Mouse (Mus musculus): ENCODE measurements around the gene Smap2. TPM values are rescaled to one million over a fixed set of nuclear protein-coding genes. Genes with fewer than 3 reads are reported as not detected.

Smap2 gene
- polyA plus RNA-seq, 1 experiment from 2014 or later = 23.2 TPM

GRCm38 (mm10) chr4:120953038-120953437 lies 64.0 kb downstream of the Smap2 start:
- no peaks in the 10 kb centered on the region for H3K27me3 ChIP-seq (replicated peaks; ENCODE audit: control insufficient read depth, insufficient read depth, low read length)
- H3K27ac ChIP-seq (ENCODE audit: low read depth, low read length) = no peak overlapping the region
- no peaks in the 10 kb centered on the region for H3K4me1 ChIP-seq (replicated peaks; ENCODE audit: control insufficient read depth, insufficient read depth, low read length)
- H3K4me3 ChIP-seq (ENCODE audit: low read depth, low read length) = no peak overlapping the region
- H3K36me3 ChIP-seq (ENCODE audit: control insufficient read depth, insufficient read depth) = no peaks in the 10 kb centered on the region
- H3K9ac ChIP-seq (ENCODE audit: low read depth, low read length) = no peak overlapping the region
- 73% methylated on average over 4 of the region's 4 CpGs for WGBS
- no peak for TF ChIP-seq CTCF (IDR thresholded peaks at IDR 0.05; ENCODE audit: low read depth)
- no peak overlapping the region for H3K4me2 ChIP-seq (replicated peaks; ENCODE audit: low read depth)
- ATAC-seq = no peak
- H3K9me3 ChIP-seq (ENCODE audit: control insufficient read depth) = no peaks in the 10 kb centered on the region

- Histone ChIP-seq H3K9ac (ENCODE audit: low read depth, low read length) (peak overlapping the region; percentile 70), H3K9me3 (ENCODE audit: control insufficient read depth) (no peaks in the 10 kb centered on the region), H3K27ac (ENCODE audit: low read depth, low read length) (peak overlapping the region; percentile 80), H3K4me1 (replicated peaks; ENCODE audit: control insufficient read depth, insufficient read depth, low read length) (no peaks in the 10 kb centered on the region), H3K4me3 (ENCODE audit: low read depth, low read length) (peak overlapping the region; percentile 71), H3K4me2 (replicated peaks; ENCODE audit: low read depth) (peak overlapping the region; percentile 87), H3K36me3 (ENCODE audit: control insufficient read depth, insufficient read depth) (peaks cover 4% of the 10 kb centered on the region), H3K27me3 (replicated peaks; ENCODE audit: control insufficient read depth, insufficient read depth, low read length) (no peaks in the 10 kb centered on the region)
- no peak for ATAC-seq
- 22% methylated on average over 6 of the region's 6 CpGs for WGBS
- no peak for TF ChIP-seq CTCF (IDR thresholded peaks at IDR 0.05; ENCODE audit: low read depth)
Observed at GRCm38 (mm10) chr4:120952163-120952562, 64.9 kb downstream of the Smap2 start.

GRCm38 (mm10) chr4:120951428-120951973 lies 65.5 kb downstream of the Smap2 start, which contains the start of gene Zfp69:
Gene Zfp69 (minus strand): TSS chr4:120951699.
- Histone ChIP-seq H3K27me3 (replicated peaks; ENCODE audit: control insufficient read depth, insufficient read depth, low read length) (no peaks in the 10 kb centered on the region), H3K4me3 (ENCODE audit: low read depth, low read length) (peak within 1 kb of the TSS; percentile 71), H3K9me3 (ENCODE audit: control insufficient read depth) (no peaks in the 10 kb centered on the region), H3K4me1 (replicated peaks; ENCODE audit: control insufficient read depth, insufficient read depth, low read length) (no peaks in the 10 kb centered on the region), H3K4me2 (replicated peaks; ENCODE audit: low read depth) (peak within 1 kb of the TSS; percentile 87), H3K27ac (ENCODE audit: low read depth, low read length) (peak within 1 kb of the TSS; percentile 80), H3K9ac (ENCODE audit: low read depth, low read length) (peak within 1 kb of the TSS; percentile 70), H3K36me3 (ENCODE audit: control insufficient read depth, insufficient read depth) (peaks cover 9% of the 10 kb centered on the region)
- no peak for TF ChIP-seq CTCF (IDR thresholded peaks at IDR 0.05; ENCODE audit: low read depth)
- peak; percentile 96 for ATAC-seq
- WGBS = under 1% methylated on average over 60 of the region's 60 CpGs

GRCm38 (mm10) chr4:120950763-120951427 lies 66.2 kb downstream of the Smap2 start:
- Histone ChIP-seq H3K4me3 (ENCODE audit: low read depth, low read length) (peak overlapping the region; percentile 71), H3K27ac (ENCODE audit: low read depth, low read length) (peak overlapping the region; percentile 80), H3K4me2 (replicated peaks; ENCODE audit: low read depth) (peak overlapping the region; percentile 87), H3K9me3 (ENCODE audit: control insufficient read depth) (no peaks in the 10 kb centered on the region), H3K36me3 (ENCODE audit: control insufficient read depth, insufficient read depth) (peaks cover 14% of the 10 kb centered on the region), H3K4me1 (replicated peaks; ENCODE audit: control insufficient read depth, insufficient read depth, low read length) (no peaks in the 10 kb centered on the region), H3K9ac (ENCODE audit: low read depth, low read length) (peak overlapping the region; percentile 70), H3K27me3 (replicated peaks; ENCODE audit: control insufficient read depth, insufficient read depth, low read length) (no peaks in the 10 kb centered on the region)
- WGBS = 4% methylated on average over 20 of the region's 20 CpGs
- no peak for ATAC-seq
- no peak for TF ChIP-seq CTCF (IDR thresholded peaks at IDR 0.05; ENCODE audit: low read depth)

- no peak overlapping the region for H3K4me3 ChIP-seq (ENCODE audit: low read depth, low read length)
- peaks cover 14% of the 10 kb centered on the region for H3K36me3 ChIP-seq (ENCODE audit: control insufficient read depth, insufficient read depth)
- no peaks in the 10 kb centered on the region for H3K27me3 ChIP-seq (replicated peaks; ENCODE audit: control insufficient read depth, insufficient read depth, low read length)
- no peak for TF ChIP-seq CTCF (IDR thresholded peaks at IDR 0.05; ENCODE audit: low read depth)
- 59% methylated on average over 3 of the region's 3 CpGs for WGBS
- no peak overlapping the region for H3K4me2 ChIP-seq (replicated peaks; ENCODE audit: low read depth)
- ATAC-seq = no peak
- H3K4me1 ChIP-seq (replicated peaks; ENCODE audit: control insufficient read depth, insufficient read depth, low read length) = no peaks in the 10 kb centered on the region
- H3K9me3 ChIP-seq (ENCODE audit: control insufficient read depth) = no peaks in the 10 kb centered on the region
- no peak overlapping the region for H3K9ac ChIP-seq (ENCODE audit: low read depth, low read length)
- H3K27ac ChIP-seq (ENCODE audit: low read depth, low read length) = no peak overlapping the region
Observed at GRCm38 (mm10) chr4:120948938-120949337, 68.1 kb downstream of the Smap2 start.

GRCm38 (mm10) chr4:120935006-120935405 lies 82.0 kb downstream of the Smap2 start:
- no peaks in the 10 kb centered on the region for H3K27me3 ChIP-seq (replicated peaks; ENCODE audit: control insufficient read depth, insufficient read depth, low read length)
- peak; percentile 54 for ATAC-seq
- H3K27ac ChIP-seq (ENCODE audit: low read depth, low read length) = no peak overlapping the region
- H3K4me2 ChIP-seq (replicated peaks; ENCODE audit: low read depth) = no peak overlapping the region
- H3K9ac ChIP-seq (ENCODE audit: low read depth, low read length) = no peak overlapping the region
- 40% methylated on average over 3 of the region's 3 CpGs for WGBS
- no peaks in the 10 kb centered on the region for H3K9me3 ChIP-seq (ENCODE audit: control insufficient read depth)
- H3K36me3 ChIP-seq (ENCODE audit: control insufficient read depth, insufficient read depth) = peaks cover 17% of the 10 kb centered on the region; the same call in 1 of the 2 replicates
- H3K4me1 ChIP-seq (replicated peaks; ENCODE audit: control insufficient read depth, insufficient read depth, low read length) = no peaks in the 10 kb centered on the region
- TF ChIP-seq CTCF (IDR thresholded peaks at IDR 0.05; ENCODE audit: low read depth) = no peak
- no peak overlapping the region for H3K4me3 ChIP-seq (ENCODE audit: low read depth, low read length)

All from intestine, postnatal 0 days (tissue).